Mouse (Mus musculus) cerebellum, adult 8-10 months (tissue): ENCODE data around the gene Foxo3.
A peak's percentile ranks its signal among the peaks of the same experiment; 100 is the strongest.

Experiments
- DNase-seq: peaks from one replicate; pipeline ENCODE4 v3.0.0; 2022

Gene Foxo3

DNA sequence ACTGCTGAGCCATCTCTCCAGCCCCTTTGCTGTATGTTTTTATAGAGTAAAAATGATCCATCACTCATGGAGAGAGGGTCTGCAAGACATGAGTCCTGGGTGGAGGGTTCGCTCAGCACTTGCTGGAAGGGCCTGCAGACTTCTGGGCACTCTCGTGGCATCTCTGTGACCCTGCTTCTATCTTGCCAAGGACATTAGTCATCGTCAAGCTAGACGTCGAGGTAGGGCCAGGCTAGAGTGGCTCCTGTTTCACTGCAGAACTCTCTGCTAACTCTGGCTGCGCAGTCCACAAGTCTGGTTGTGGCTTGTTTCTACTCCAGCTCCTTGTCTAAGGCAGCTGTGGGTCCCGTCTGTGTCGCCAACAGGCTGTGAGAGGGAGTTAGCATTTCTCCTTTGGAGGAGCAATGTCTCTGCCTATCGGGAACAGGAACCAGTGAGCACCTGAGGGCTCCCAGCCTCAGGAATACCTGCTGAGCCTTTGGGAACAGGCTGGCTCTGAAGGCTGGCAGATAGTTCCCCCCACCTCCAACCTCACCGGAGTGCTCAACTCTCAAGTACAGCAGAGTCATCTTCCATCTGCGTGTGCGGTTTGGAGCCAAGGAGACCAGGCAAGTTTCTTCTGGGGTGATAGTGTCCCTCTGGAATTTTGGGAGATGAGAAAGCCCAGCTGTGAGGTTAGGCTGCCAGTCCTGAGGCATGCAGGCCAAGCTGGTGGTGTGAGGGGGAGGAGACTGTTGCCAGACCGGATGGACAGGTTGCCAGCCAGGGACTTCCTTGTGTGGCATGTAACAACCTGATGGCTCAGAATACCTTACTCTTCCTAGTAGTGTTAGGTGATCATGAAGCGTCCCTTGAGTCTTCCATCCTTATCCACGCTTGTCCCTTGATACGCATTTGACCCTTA, 98.5 kb downstream of the Foxo3 start:
- no peak for DNase-seq

GRCm38 (mm10) chr10:42174283-42174682, 102.3 kb downstream of the Foxo3 start:
- DNase-seq: no peak

DNA sequence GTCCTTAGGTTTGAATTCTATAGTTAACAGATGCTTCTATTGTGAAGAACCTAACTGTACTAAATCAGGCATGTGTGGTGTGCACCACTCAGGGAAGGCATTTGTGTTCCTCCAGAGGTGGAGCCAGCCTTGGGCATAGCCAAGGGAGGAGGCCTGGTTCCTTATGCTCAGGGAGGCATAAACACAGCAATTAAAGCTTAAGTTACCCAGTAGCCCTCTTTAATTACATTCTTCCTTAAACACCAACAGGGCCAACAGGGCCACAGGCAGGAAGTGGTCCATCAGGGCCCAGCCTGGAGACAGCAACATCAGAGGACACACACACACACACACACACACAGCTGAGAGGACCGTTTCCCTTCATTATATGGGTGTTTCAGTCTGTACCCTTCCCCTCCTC, 102.7 kb downstream of the Foxo3 start:
- DNase-seq: no peak

GRCm38 (mm10) chr10:42170889-42171347, 105.6 kb downstream of the Foxo3 start:
- no peak for DNase-seq

DNA sequence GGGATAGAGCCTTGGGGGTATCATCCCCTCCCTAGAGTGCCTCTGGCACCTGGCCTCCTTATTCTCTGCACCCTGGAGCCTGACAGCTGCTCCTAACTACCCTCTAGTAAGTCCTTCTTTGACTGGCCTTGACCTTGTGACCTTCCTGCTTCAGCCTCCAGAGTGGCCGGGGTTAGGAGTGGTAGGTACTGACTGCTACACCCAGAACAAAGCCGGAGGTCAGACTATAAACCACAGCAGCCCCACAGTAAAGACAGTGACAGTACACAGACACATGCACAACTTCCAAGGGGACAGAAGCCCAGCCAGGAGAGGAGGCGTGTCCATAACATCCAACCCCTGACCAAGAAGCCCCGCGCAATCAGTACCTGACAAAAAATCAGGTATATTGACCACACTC, 106.4 kb downstream of the Foxo3 start:
- DNase-seq: no peak

- DNase-seq: no peak
Observed at GRCm38 (mm10) chr10:42154727-42155126, 121.8 kb downstream of the Foxo3 start.

- DNase-seq: no peak
Observed at GRCm38 (mm10) chr10:42152426-42153205, 123.9 kb downstream of the Foxo3 start.

GRCm38 (mm10) chr10:42149767-42150166, 126.8 kb downstream of the Foxo3 start:
- DNase-seq: no peak

DNA sequence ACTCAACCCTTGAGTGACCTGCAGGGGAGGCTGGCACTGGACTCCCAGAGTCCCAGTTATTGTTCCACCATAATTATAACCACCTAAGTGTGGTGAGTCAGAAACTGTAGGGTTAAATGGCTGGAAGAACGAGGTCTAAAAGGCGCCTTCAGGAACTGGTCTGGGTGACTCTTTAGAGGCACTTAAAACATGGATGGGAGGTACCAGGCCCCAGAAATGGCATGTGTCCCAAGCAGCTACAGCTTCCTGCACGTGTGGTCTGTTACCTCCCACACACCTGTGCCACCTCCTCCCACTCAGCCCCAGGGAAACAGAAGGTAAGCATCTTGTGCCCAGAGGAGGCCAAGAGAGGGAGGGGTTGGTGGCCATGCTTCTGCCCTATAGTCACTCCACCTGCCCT, 128.2 kb downstream of the Foxo3 start:
- DNase-seq: peak; percentile 18

DNA sequence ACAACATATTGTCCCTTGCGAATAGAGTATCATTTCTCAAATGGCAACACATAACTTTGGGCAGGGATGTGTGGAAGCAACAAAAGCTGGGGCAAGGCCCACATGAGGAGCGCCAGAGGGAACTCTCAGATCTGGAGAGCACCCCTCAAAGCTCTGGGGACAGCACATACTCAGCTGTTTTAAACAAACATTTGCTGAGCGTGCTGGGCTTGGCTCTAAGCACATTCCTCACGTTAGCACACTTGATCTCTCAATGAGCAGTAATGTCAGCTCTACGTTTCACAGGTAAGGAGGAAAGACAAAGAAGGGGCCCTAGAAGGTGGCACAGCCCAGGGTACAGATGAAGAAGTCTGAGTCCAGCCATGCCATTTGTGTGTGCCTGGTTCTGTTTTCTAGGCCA, 131.3 kb downstream of the Foxo3 start:
- no peak for DNase-seq

- DNase-seq: no peak
Observed at GRCm38 (mm10) chr10:42144788-42145187, 131.8 kb downstream of the Foxo3 start.

GRCm38 (mm10) chr10:42144176-42144575, 132.4 kb downstream of the Foxo3 start:
- DNase-seq: no peak

GRCm38 (mm10) chr10:42142791-42143190, 133.8 kb downstream of the Foxo3 start:
- no peak for DNase-seq

DNA sequence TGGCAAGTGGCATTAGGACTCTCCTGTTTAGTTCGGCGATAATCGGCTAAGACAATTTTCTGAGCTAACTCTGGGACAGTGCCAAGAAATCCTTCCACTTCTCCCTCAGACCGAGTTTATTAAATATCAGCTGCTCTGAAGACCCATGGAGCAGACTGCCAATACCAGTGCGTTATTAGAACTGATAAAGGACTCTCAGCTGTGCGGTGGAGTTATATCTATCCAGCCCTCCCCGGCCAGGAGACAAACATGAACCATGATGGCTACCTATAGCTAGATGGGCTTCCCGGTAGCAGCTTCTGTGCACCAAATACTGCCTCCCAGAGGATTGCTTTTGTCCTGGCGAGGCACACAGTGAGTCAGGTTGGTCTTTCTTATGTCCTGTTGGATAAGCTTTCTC, 134.5 kb downstream of the Foxo3 start:
- no peak for DNase-seq

- no peak for DNase-seq
Observed at GRCm38 (mm10) chr10:42139749-42140148, 136.8 kb downstream of the Foxo3 start.

GRCm38 (mm10) chr10:42134759-42135702, 141.5 kb downstream of the Foxo3 start:
- no peak for DNase-seq
